ENCODE assay signal across 8 mouse cellular contexts in genomic region chr4:126046851-126047585, GRCm38 (mm10). TPM values are rescaled to one million over a fixed set of nuclear protein-coding genes. Genes with fewer than 3 reads are reported as not detected.
A peak's percentile ranks its signal among the peaks of the same experiment; 100 is the strongest.
DNase-seq lines count a peak whose midpoint lies in the region; ATAC-seq and TF ChIP-seq lines count a peak whose summit lies in the region.

TSS of gene Mrps15 (plus strand) at chr4:126046925.

- 0 out of 2 replicates have a peak, but pooled peaks have one; percentile 32 for TF ChIP-seq POLR2A in limb, embryonic 14.5 days (IDR thresholded peaks at IDR 0.05; ENCODE audit: borderline replicate concordance, extremely low read depth, insufficient read depth, insufficient read length)

- H3K36me3 ChIP-seq in embryonic facial prominence, embryonic 12.5 days: peaks cover 22% of the 10 kb centered on the region
- H3K36me3 ChIP-seq in limb, embryonic 14.5 days (ENCODE audit: control insufficient read depth, insufficient read depth, low read length): peaks cover 23% of the 10 kb centered on the region
- H3K36me3 ChIP-seq in midbrain, postnatal 0 days (ENCODE audit: insufficient read depth, low read length): peaks cover 21% of the 10 kb centered on the region; the same call in 1 of the 2 replicates

- DNase-seq in 3134 (ENCODE audit: extremely low read depth, insufficient read length, low spot score): peak; percentile 86
- DNase-seq in adrenal gland, postnatal 25 days: peak; percentile 87
- DNase-seq in heart, adult 11 months: peak; percentile 99
- DNase-seq in kidney, adult 18-20 months: peak; percentile 85
- peak; percentile 96 for DNase-seq in limb, embryonic 14.5 days (ENCODE audit: low spot score)
- peak; percentile 96 for DNase-seq in midbrain, postnatal 0 days (ENCODE audit: low spot score)
- DNase-seq in spleen, postnatal 14 days (ENCODE audit: low spot score in 2 of 2): peak; percentile 44 to 64

- peak; percentile 95 for ATAC-seq in embryonic facial prominence, embryonic 12.5 days (ENCODE audit: insufficient number of reproducible peaks, insufficient read depth, low FRiP score, low TSS enrichment)
- ATAC-seq in limb, embryonic 14.5 days (ENCODE audit: low FRiP score, low read depth): peak; percentile 95
- ATAC-seq in midbrain, postnatal 0 days (ENCODE audit: low FRiP score): peak; percentile 95

- H3K9me3 ChIP-seq in embryonic facial prominence, embryonic 12.5 days: no peaks in the 10 kb centered on the region
- no peaks in the 10 kb centered on the region for H3K9me3 ChIP-seq in limb, embryonic 14.5 days (ENCODE audit: control insufficient read depth, low read length)
- H3K9me3 ChIP-seq in midbrain, postnatal 0 days (ENCODE audit: low read length): no peaks in the 10 kb centered on the region

- H3K9ac ChIP-seq in embryonic facial prominence, embryonic 12.5 days: peak within 1 kb of the TSS; percentile 82
- H3K9ac ChIP-seq in limb, embryonic 14.5 days (ENCODE audit: low read depth, low read length, severe bottlenecking): peak within 1 kb of the TSS; percentile 75
- H3K9ac ChIP-seq in midbrain, postnatal 0 days (replicated peaks; ENCODE audit: low read length, poor library complexity, severe bottlenecking): peak within 1 kb of the TSS; percentile 82

- no peak for TF ChIP-seq CTCF in midbrain, postnatal 0 days (IDR thresholded peaks at IDR 0.05)

- H3K4me1 ChIP-seq in embryonic facial prominence, embryonic 12.5 days: peaks cover 7% of the 10 kb centered on the region
- H3K4me1 ChIP-seq in limb, embryonic 14.5 days (ENCODE audit: control insufficient read depth, insufficient read depth, low read length): peaks cover 6% of the 10 kb centered on the region; the same call in 1 of the 2 replicates
- peaks cover 10% of the 10 kb centered on the region; the same call in 1 of the 2 replicates for H3K4me1 ChIP-seq in midbrain, postnatal 0 days (ENCODE audit: insufficient read depth, low read length)

- H3K4me2 ChIP-seq in embryonic facial prominence, embryonic 12.5 days (replicated peaks): peak within 1 kb of the TSS; percentile 62
- H3K4me2 ChIP-seq in limb, embryonic 14.5 days (replicated peaks; ENCODE audit: low read depth, low read length, severe bottlenecking): peak within 1 kb of the TSS; percentile 86
- H3K4me2 ChIP-seq in midbrain, postnatal 0 days (ENCODE audit: low read depth, low read length, poor library complexity, severe bottlenecking): peak within 1 kb of the TSS; percentile 94

- H3K4me3 ChIP-seq in embryonic facial prominence, embryonic 12.5 days: peak within 1 kb of the TSS; percentile 98
- peak within 1 kb of the TSS; percentile 81 for H3K4me3 ChIP-seq in limb, embryonic 14.5 days (replicated peaks; ENCODE audit: low read length)
- H3K4me3 ChIP-seq in midbrain, postnatal 0 days (ENCODE audit: low read depth, low read length): peak within 1 kb of the TSS; percentile 56

- WGBS in embryonic facial prominence, embryonic 12.5 days: under 1% methylated on average over 56 of the region's 56 CpGs
- WGBS in limb, embryonic 14.5 days: under 1% methylated on average over 55 of the region's 56 CpGs
- WGBS in midbrain, postnatal 0 days: 1% methylated on average over 56 of the region's 56 CpGs

- H3K27ac ChIP-seq in embryonic facial prominence, embryonic 12.5 days: peak within 1 kb of the TSS; percentile 64
- peak within 1 kb of the TSS; percentile 67; the same call in 1 of the 2 replicates for H3K27ac ChIP-seq in limb, embryonic 14.5 days (replicated peaks; ENCODE audit: low read depth, low read length)
- H3K27ac ChIP-seq in midbrain, postnatal 0 days (ENCODE audit: low read depth, low read length): peak within 1 kb of the TSS; percentile 77

- no peaks in the 10 kb centered on the region for H3K27me3 ChIP-seq in embryonic facial prominence, embryonic 12.5 days
- H3K27me3 ChIP-seq in limb, embryonic 14.5 days (ENCODE audit: control insufficient read depth, insufficient read depth, low read length): no peaks in the 10 kb centered on the region
- no peaks in the 10 kb centered on the region for H3K27me3 ChIP-seq in midbrain, postnatal 0 days (ENCODE audit: insufficient read depth, low read length)

RNA-seq across cellular contexts. Expression of gene Mrps15, which starts in this region (rescaled TPM):
- 74.4 and 98.0 TPM in 2 replicates for total RNA-seq in adrenal gland, postnatal 25 days (2021)
- polyA plus RNA-seq in embryonic facial prominence, embryonic 12.5 days (2016; fragmentation: Nextera tagmentation; extraction: Ambion mirVana): 158 TPM in 2 replicates
- polyA plus RNA-seq in limb, embryonic 14.5 days (2012; rRNA removed): 78.0 and 83.5 TPM in 2 replicates
- polyA plus RNA-seq in limb, embryonic 14.5 days (2014; fragmentation: Nextera tagmentation; extraction: Ambion mirVana): 139 and 140 TPM in 2 replicates
- 53.8 and 73.2 TPM in 2 replicates for total RNA-seq in midbrain, postnatal 0 days (2014; rRNA removed)
- polyA plus RNA-seq in midbrain, postnatal 0 days (2015; fragmentation: Nextera tagmentation; extraction: Ambion mirVana): 137 and 151 TPM in 2 replicates

Comparison
In these comparisons a context has a peak if more than half of its experiments do, and no peak if none do; other contexts are left out.
1. Peak in every context shown above with its lines: DNase-seq, ATAC-seq, H3K4me3 ChIP-seq and H3K27ac ChIP-seq.